Comparison of ENCODE assay signal across 8 mouse cellular contexts in the genomic region with DNA sequence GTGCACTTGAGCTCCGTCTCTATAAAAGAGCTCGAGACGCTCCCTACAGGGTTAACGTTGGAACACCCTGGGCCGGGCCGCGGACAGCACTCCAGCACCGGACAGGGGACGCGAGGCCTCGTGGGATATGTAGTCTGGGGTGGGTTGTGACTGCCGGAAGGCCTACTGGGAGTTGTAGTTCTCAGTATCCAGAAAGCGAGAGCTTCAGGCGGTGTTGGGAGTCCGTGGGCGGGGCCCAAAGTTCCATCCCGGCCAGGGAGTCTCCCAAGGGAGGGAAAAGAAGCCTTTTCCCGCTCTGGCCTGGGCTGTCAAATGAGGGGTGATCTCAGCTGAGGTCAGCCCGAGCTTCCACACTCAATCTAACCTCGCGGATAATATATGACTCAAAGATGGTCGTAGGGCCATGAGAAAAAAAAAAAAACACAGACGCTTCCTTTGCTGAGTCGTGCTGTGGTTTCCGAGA. TPM values are rescaled to one million over a fixed set of nuclear protein-coding genes. Genes with fewer than 3 reads are reported as not detected.
A peak's percentile ranks its signal among the peaks of the same experiment; 100 is the strongest.
DNase-seq lines count a peak whose midpoint lies in the region; ATAC-seq lines count a peak whose summit lies in the region.

No protein-coding gene starts in this region.

- ATAC-seq in frontal cortex, adult (ENCODE audit: low TSS enrichment), result peak; percentile 86
- ATAC-seq in hindbrain, embryonic 11.5 days (ENCODE audit: low FRiP score), result peak; percentile 95

- peak overlapping the region; percentile 68 for H3K9ac ChIP-seq in hindbrain, embryonic 11.5 days (ENCODE audit: low read depth, low read length)

- H3K4me1 ChIP-seq in hindbrain, embryonic 11.5 days (replicated peaks; ENCODE audit: control insufficient read depth, insufficient read depth, low read length), result peaks cover 17% of the 10 kb centered on the region

- H3K27me3 ChIP-seq in hindbrain, embryonic 11.5 days (ENCODE audit: control insufficient read depth, insufficient read depth, low read length), result peaks cover 15% of the 10 kb centered on the region

- H3K9me3 ChIP-seq in hindbrain, embryonic 11.5 days (ENCODE audit: control insufficient read depth, low read length), result no peaks in the 10 kb centered on the region

- under 1% methylated on average over 25 of the region's 25 CpGs for WGBS in hindbrain, embryonic 11.5 days

- peaks cover 9% of the 10 kb centered on the region; the same call in 1 of the 2 replicates for H3K36me3 ChIP-seq in hindbrain, embryonic 11.5 days (ENCODE audit: control insufficient read depth, insufficient read depth, low read length)

- DNase-seq in MN1 (ENCODE audit: low spot score), result peak; percentile 98
- peak; percentile 97 for DNase-seq in cerebellum, adult 9-10 months
- peak; percentile 93 for DNase-seq in hindbrain, embryonic 11.5 days (ENCODE audit: low spot score)
- DNase-seq in layer of hippocampus, postnatal 10 days (ENCODE audit: low spot score in 2 of 2), result peak; percentile 89 to 92
- DNase-seq in lung, postnatal 10 days, result peak; percentile 98
- DNase-seq in ovary, postnatal 36 days (ENCODE audit: low spot score), result peak; percentile 92
- DNase-seq in thymus, postnatal 25 days, result peak; percentile 88

- peak overlapping the region; percentile 67 for H3K4me2 ChIP-seq in hindbrain, embryonic 11.5 days (replicated peaks; ENCODE audit: low read depth, low read length)

- peak overlapping the region; percentile 86 for H3K27ac ChIP-seq in hindbrain, embryonic 11.5 days (ENCODE audit: low read depth, low read length)

- H3K4me3 ChIP-seq in hindbrain, embryonic 11.5 days (ENCODE audit: low read depth, low read length), result peak overlapping the region; percentile 44

RNA-seq across cellular contexts. Expression of a gene that starts 0.9 kb away (rescaled TPM):
- 26.2 and 33.1 TPM in 2 replicates for polyA plus RNA-seq in hindbrain, embryonic 11.5 days (2014; fragmentation: Nextera tagmentation; extraction: Ambion mirVana)
- total RNA-seq in layer of hippocampus, postnatal 10 days (2021), result 10 to 100 TPM; 88.7 to 93.8 TPM

RNA-seq across cellular contexts. Expression of a gene that starts 25.4 kb away (rescaled TPM):
- 194 and 200 TPM in 2 replicates for polyA plus RNA-seq in hindbrain, embryonic 11.5 days (2014; fragmentation: Nextera tagmentation; extraction: Ambion mirVana)
- total RNA-seq in layer of hippocampus, postnatal 10 days (2021), result 100 to 1,000 TPM; 115 TPM

RNA-seq across cellular contexts. Expression of a gene that starts 37.9 kb away (rescaled TPM):
- polyA plus RNA-seq in hindbrain, embryonic 11.5 days (2014; fragmentation: Nextera tagmentation; extraction: Ambion mirVana), result 3.1 and 5.2 TPM in 2 replicates
- total RNA-seq in layer of hippocampus, postnatal 10 days (2021), result under 1 TPM; 0.55 to 0.89 TPM

Comparison
In these comparisons a context has a peak if more than half of its experiments do, and no peak if none do; other contexts are left out.
1. Peak in every context shown above with its lines: DNase-seq, ATAC-seq, H3K4me3 ChIP-seq and H3K27ac ChIP-seq.